Mouse (Mus musculus): ENCODE measurements around the gene Ptpa. TPM values are rescaled to one million over a fixed set of nuclear protein-coding genes. Genes with fewer than 3 reads are reported as not detected.

The Ptpa gene
- 100 to 1,000 TPM in 1 of 2 experiments, 10 to 100 TPM in 1; 95.1 to 101 TPM for total RNA-seq (2021)
- long read RNA-seq, experiment 1, transcript Ptpa-201 (10 exons, 2,586 nt), result major isoform, 42 of 82 reads
- long read RNA-seq, experiment 1, transcript Ptpa-208 (3 exons, 989 nt), result minor isoform, 12 of 82 reads
- long read RNA-seq, experiment 1, partial matches to known transcripts, result 3 of 82 reads
- long read RNA-seq, experiment 1, other reads (novel, unspliced or antisense), result 23 of 82 reads
- long read RNA-seq, experiment 2, transcript Ptpa-208 (3 exons, 989 nt), result minor isoform, 17 of 65 reads
- long read RNA-seq, experiment 2, transcript Ptpa-201 (10 exons, 2,586 nt), result major isoform, 27 of 65 reads
- long read RNA-seq, experiment 2, partial matches to known transcripts, result 19 of 65 reads
- long read RNA-seq, experiment 2, other reads (novel, unspliced or antisense), result 2 of 65 reads

- peak; percentile 95 for DNase-seq
Observed at GRCm38 (mm10) chr2:30415936-30416648, at the start of gene Ptpa. Gene Ptpa (plus strand): TSS chr2:30416039.

GRCm38 (mm10) chr2:30366203-30366602 lies 49.6 kb upstream of the Ptpa start:
- no peak for DNase-seq

- DNase-seq, result no peak
Observed at GRCm38 (mm10) chr2:30371544-30371943, 44.3 kb upstream of the Ptpa start.

- DNase-seq, result no peak
Observed at GRCm38 (mm10) chr2:30372726-30373125, 43.1 kb upstream of the Ptpa start.

- no peak for DNase-seq
Observed at GRCm38 (mm10) chr2:30375893-30376292, 39.9 kb upstream of the Ptpa start.

- no peak for DNase-seq
Observed at GRCm38 (mm10) chr2:30377721-30378120, 38.1 kb upstream of the Ptpa start.

- no peak for DNase-seq
Observed at GRCm38 (mm10) chr2:30379307-30379706, 36.5 kb upstream of the Ptpa start.

GRCm38 (mm10) chr2:30380564-30381376 lies 35.1 kb upstream of the Ptpa start:
- no peak for DNase-seq

- no peak for DNase-seq
Observed at GRCm38 (mm10) chr2:30381377-30381725, 34.5 kb upstream of the Ptpa start.

GRCm38 (mm10) chr2:30384814-30385213 lies 31.0 kb upstream of the Ptpa start:
- no peak for DNase-seq

GRCm38 (mm10) chr2:30385591-30385990 lies 30.2 kb upstream of the Ptpa start:
- no peak for DNase-seq

GRCm38 (mm10) chr2:30386913-30387312 lies 28.9 kb upstream of the Ptpa start:
- DNase-seq, result no peak

- DNase-seq, result no peak
Observed at GRCm38 (mm10) chr2:30389000-30389399, 26.8 kb upstream of the Ptpa start.

- DNase-seq, result peak; percentile 93
Observed at GRCm38 (mm10) chr2:30392114-30392576, 23.7 kb upstream of the Ptpa start, which contains the start of gene Dolpp1. Gene Dolpp1 (plus strand): TSS chr2:30392254.

- DNase-seq, result peak; percentile 85
Observed at GRCm38 (mm10) chr2:30392577-30393369, 23.1 kb upstream of the Ptpa start.

- no peak for DNase-seq
Observed at GRCm38 (mm10) chr2:30393370-30393656, 22.5 kb upstream of the Ptpa start.

GRCm38 (mm10) chr2:30395757-30396156 lies 20.1 kb upstream of the Ptpa start:
- DNase-seq, result no peak

GRCm38 (mm10) chr2:30396246-30396645 lies 19.6 kb upstream of the Ptpa start:
- no peak for DNase-seq

GRCm38 (mm10) chr2:30397986-30398512 lies 17.8 kb upstream of the Ptpa start:
- DNase-seq, result no peak

GRCm38 (mm10) chr2:30399191-30400171 lies 16.4 kb upstream of the Ptpa start:
- no peak for DNase-seq
